Mouse (Mus musculus) frontal cortex, adult 2 months (tissue): ENCODE data around the gene Syna. TPM values are rescaled to one million over a fixed set of nuclear protein-coding genes. Genes with fewer than 3 reads are reported as not detected.

ENCODE experiments used
- DNase-seq, 2 experiments: peaks; one replicate each; pipeline ENCODE4 v3.0.0; 2022; ENCODE audit warnings: low spot score in 1 of 2; ENCODE audit errors: extremely low spot score in 1 of 2
- polyA plus RNA-seq: library from polyadenylated mRNA; depleted of rRNA; stranded (reverse); fragments of >200 nt; gene quantifications from 2 replicates; pipeline ENCODE4 v1.2.3, GENCODE M21; 2012

The Syna gene
- polyA plus RNA-seq, 1 experiment: 0.40 TPM

GRCm38 (mm10) chr5:134568964-134569491 lies 9.1 kb upstream of the Syna start:
- peak in 1 of 2 experiments; percentile 63 for DNase-seq

GRCm38 (mm10) chr5:134568030-134568429 lies 8.1 kb upstream of the Syna start:
- no peak for DNase-seq

GRCm38 (mm10) chr5:134567445-134567844 lies 7.5 kb upstream of the Syna start:
- no peak for DNase-seq

GRCm38 (mm10) chr5:134565696-134566095 lies 5.7 kb upstream of the Syna start:
- DNase-seq: no peak

- DNase-seq: no peak
Observed at GRCm38 (mm10) chr5:134564272-134564671, 4.3 kb upstream of the Syna start.

- no peak for DNase-seq
Observed at GRCm38 (mm10) chr5:134560450-134561171, 640 bp upstream of the Syna start.

DNA sequence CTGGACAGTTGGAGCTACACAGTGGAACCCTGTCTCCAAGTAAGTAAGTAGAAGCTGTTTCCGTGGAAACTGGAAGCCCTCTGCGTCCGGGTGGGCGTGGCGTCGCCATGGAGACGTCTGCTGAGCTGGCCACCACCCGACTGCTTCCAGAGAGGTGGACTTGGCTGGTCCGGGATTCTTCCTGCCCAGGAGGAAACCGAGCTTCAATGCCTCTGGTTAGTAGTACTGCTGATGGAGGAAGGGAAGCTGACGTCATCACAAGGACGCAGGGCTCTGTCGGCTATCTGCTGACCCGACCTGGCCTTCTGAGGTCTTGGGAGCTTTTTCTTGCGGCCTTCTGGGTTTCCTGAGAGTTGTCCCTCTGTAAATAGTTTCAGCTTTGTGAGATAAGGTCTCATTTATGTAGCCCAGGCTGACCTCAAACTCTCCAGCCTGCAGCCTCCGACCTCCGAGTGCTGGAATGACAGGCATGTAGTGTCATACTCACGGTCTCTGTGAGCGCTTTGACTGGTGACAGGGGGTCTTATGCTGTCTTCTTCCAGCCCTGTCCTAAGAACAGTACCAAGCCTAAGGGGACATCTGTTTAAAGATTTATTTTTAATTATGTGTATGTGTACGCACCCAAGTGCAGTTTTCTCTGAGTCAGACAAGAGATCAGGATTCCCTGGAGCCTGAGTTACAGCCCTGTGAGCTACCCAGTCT lies 4.4 kb downstream of the Syna start:
- peak in 1 of 2 experiments; percentile 87 for DNase-seq

GRCm38 (mm10) chr5:134553951-134554546 lies 5.9 kb downstream of the Syna start:
- no peak for DNase-seq

DNA sequence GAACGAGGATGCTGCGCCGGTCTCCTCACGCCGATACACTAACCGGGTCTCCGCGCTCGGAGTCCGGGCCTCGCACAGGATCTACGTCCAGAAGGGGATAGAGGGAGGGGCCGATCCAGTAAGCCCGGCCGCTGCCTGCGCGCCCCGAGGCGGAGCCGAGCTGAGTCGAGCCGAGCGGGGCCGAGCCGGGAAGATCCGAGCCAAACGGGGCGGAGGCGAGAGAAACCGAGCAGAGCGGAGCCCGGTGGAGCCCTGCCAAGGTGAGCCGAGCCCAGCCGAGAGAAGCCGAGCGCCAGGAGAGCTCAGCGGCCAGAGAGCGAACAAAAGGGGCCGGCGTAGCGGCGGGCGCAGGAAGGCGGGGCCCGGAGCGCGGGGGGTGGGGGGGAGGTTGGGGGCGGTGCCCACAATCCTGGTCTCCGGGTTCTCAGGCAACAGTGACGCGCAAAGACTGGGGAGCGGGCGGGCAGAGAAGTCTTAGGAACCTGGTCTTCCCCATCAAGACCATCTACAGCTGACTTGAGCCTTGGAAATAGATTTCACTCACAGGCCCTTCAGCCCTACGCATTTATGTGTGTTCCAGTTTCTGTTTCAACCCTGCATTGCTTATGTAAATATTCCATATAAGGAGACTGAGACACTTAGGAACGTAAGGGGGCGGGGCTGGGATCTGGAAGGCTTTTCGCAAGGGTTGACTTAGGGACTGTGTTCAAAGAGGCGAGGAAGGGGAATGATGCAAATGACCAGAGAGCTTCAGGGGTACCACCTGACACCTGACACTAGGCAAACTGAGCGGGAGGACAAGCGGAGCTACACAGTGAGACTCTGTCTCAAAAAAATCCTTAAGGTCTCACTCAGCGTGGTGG lies 7.6 kb downstream of the Syna start, which contains the start of gene Clip2:
Gene Clip2, minus strand, starts transcription at position 325 of the 863 bp plus-strand sequence.
- DNase-seq: peak; percentile 95 to 99

DNA sequence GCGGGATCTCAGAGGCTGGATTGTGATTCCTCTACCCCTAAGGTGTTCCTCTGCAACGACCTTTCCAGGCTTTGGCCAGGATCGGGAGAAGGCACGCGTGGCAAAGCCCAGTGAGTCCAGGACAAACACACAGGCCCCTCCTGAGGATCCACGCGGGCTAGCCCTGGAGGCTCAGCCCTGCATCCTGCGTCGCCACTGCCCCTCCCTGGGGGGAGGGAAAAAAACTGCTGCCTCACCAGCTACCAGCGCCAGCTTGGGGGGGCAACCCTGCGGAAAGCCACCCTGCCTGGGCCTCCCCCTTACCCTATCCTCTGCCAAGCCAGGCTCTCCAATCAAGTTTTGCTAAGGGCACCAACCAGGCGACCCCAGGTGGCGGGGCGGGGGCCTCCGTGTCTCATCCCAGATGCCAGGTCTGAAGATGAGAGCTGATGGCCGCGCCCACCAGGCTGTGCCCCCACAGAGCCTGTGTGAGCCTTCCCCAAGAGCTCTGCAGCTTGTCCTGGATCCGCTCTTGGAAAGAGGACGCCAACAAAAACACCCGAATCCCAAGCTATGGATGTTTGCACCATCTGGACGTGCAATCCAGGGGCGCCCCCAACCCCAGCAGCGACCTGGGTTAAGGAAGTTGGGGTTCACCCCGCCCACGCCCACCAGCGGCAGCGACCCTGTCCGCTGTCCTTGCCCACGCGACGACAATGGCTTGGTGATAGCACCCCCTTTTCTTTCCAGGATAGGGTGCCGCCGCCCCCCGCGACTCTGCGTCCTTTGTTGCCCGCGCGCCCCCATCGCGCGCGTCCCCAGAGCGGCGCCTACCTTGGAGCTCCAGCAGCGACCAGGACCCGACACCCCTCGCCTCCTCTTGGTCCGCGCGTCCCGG lies 8.5 kb downstream of the Syna start:
- DNase-seq: peak in 1 of 2 experiments; percentile 64

DNA sequence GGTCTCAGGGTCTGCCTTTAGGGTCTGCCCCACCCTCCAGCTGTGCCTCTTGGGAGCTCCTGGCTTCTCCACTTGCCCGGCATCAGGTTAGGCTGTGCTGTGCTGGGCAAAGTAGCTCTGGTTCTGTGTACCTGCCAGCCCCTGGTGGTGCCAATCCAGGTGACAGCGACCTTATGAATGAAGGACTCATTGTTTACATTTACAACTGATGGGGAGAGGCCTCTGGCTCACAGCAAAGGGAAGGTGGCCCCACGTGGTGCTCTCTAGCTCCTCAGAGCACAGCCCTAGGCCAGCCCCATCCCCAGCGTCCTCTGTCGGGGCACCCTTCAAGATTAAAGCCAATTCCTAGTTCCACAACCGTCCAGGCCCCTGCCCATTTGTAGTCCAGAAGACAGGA lies 9.1 kb downstream of the Syna start:
- DNase-seq: no peak

DNA sequence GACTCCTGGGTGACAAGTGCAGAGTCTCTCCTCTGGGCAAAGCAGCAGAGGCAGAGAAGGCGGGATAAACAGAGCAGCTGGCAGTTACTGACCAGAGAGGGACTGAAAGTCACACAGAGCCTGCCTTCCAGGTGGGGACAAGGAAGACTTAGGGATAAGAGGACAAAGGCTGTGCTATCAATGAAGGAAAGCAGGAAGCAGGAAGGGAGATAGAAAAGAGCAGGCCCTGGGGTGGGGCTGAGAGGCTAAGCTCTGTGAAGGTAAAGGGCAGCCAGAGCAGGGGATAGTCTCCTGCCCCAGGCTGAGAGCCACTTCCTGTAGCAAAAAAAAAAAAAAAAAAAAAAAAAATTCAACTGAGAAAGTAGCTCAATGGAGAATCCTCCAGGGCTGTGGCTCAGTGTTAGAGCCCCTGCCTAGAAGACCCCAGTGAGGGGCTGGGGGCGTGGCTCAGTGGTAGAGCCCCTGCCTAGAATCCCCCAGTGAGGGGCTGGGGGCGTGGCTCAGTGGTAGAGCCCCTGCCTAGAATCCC lies 10.3 kb downstream of the Syna start:
- DNase-seq: no peak

DNA sequence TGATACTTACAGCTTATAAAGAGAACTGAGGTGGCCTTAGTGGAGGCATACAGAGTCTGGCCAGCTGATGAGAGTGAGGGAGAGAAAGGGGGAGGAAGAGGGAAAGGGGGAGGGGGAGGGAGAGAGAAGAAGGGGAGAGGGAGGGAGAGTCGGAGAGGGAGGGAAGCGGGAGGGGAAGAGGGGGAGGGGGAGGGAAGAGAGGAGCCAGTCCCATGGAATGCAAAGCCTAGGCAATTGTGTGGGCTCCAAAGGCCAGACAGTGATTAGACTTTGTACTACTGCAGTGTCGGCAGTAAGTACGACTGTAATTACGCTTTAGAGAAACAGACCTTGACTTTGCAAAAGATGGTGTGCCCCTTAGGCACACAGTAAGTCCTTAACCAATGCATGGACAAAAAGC lies 11.7 kb downstream of the Syna start:
- DNase-seq: no peak

GRCm38 (mm10) chr5:134546790-134547189 lies 13.2 kb downstream of the Syna start:
- DNase-seq: peak in 1 of 2 experiments; percentile 43

DNA sequence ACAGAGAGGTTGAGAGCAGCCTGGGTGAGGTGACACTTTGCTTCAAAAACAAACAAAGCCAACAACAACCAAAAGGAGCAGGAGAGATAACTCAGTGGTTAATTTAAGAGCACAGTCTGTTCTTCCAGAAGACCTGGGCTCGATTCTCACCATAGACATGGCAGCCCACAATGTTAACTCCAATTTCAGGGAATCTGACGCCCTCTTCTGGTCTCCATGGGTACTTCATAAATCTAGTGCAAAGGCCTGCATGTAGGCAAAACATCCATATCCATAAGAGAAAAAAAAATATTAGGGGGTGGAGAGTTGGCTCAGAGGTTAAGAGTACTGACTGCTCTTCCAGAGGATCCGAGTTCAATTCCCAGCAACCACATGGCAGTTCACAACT lies 14.7 kb downstream of the Syna start:
- DNase-seq: no peak

- peak in 1 of 2 experiments; percentile 79 for DNase-seq
Observed at GRCm38 (mm10) chr5:134544516-134545241, 15.3 kb downstream of the Syna start.

GRCm38 (mm10) chr5:134541640-134542039 lies 18.3 kb downstream of the Syna start:
- DNase-seq: no peak

GRCm38 (mm10) chr5:134540881-134541280 lies 19.1 kb downstream of the Syna start:
- DNase-seq: no peak
